Mouse (Mus musculus): ENCODE measurements at regions not wholly inside any gene's neighbourhood (a gene's known extent, or its start where the extent isn't known, plus 50 kb on each side); places are given as distances from the start of the nearest gene placed in this dataset.

GRCm38 (mm10) chrX:96019556-96019955 lies 62.8 kb upstream of the Las1l start:
- WGBS, result 30% methylated on average over 2 of the region's 2 CpGs
- peak; percentile 58 for ATAC-seq (ENCODE audit: low read depth)
- no peaks in the 10 kb centered on the region for H3K4me1 ChIP-seq (ENCODE audit: control insufficient read depth, insufficient read depth, low read length)
- H3K27ac ChIP-seq (ENCODE audit: low read depth, low read length), result no peak overlapping the region
- H3K36me3 ChIP-seq (ENCODE audit: control insufficient read depth, insufficient read depth, low read length), result no peaks in the 10 kb centered on the region
- no peak overlapping the region for H3K4me2 ChIP-seq (ENCODE audit: low read depth, low read length)
- no peaks in the 10 kb centered on the region for H3K9me3 ChIP-seq (ENCODE audit: control insufficient read depth, low read length)
- no peak overlapping the region for H3K9ac ChIP-seq (replicated peaks; ENCODE audit: low read depth, low read length)
- H3K4me3 ChIP-seq (ENCODE audit: low read depth, low read length), result no peak overlapping the region
- H3K27me3 ChIP-seq (ENCODE audit: control insufficient read depth, insufficient read depth, low read length), result no peaks in the 10 kb centered on the region

GRCm38 (mm10) chrX:96020407-96020806 lies 63.6 kb upstream of the Las1l start:
- Histone ChIP-seq H3K9me3 (ENCODE audit: control insufficient read depth, low read length) (no peaks in the 10 kb centered on the region), H3K27ac (ENCODE audit: low read depth, low read length) (no peak overlapping the region), H3K4me1 (ENCODE audit: control insufficient read depth, insufficient read depth, low read length) (no peaks in the 10 kb centered on the region), H3K4me3 (ENCODE audit: low read depth, low read length) (no peak overlapping the region), H3K27me3 (ENCODE audit: control insufficient read depth, insufficient read depth, low read length) (no peaks in the 10 kb centered on the region), H3K9ac (replicated peaks; ENCODE audit: low read depth, low read length) (no peak overlapping the region), H3K4me2 (ENCODE audit: low read depth, low read length) (no peak overlapping the region), H3K36me3 (ENCODE audit: control insufficient read depth, insufficient read depth, low read length) (no peaks in the 10 kb centered on the region)
- WGBS, result 76% methylated on average over 3 of the region's 3 CpGs
- ATAC-seq (ENCODE audit: low read depth), result no peak

- no peak overlapping the region for H3K4me2 ChIP-seq (ENCODE audit: low read depth, low read length)
- no peak overlapping the region for H3K4me3 ChIP-seq (ENCODE audit: low read depth, low read length)
- no peaks in the 10 kb centered on the region for H3K4me1 ChIP-seq (ENCODE audit: control insufficient read depth, insufficient read depth, low read length)
- WGBS, result 87% methylated on average over 3 of the region's 3 CpGs
- H3K36me3 ChIP-seq (ENCODE audit: control insufficient read depth, insufficient read depth, low read length), result no peaks in the 10 kb centered on the region
- H3K27me3 ChIP-seq (ENCODE audit: control insufficient read depth, insufficient read depth, low read length), result no peaks in the 10 kb centered on the region
- H3K9ac ChIP-seq (replicated peaks; ENCODE audit: low read depth, low read length), result no peak overlapping the region
- ATAC-seq (ENCODE audit: low read depth), result no peak
- H3K27ac ChIP-seq (ENCODE audit: low read depth, low read length), result no peak overlapping the region
- H3K9me3 ChIP-seq (ENCODE audit: control insufficient read depth, low read length), result no peaks in the 10 kb centered on the region
Measured at GRCm38 (mm10) chrX:96025374-96025773, 68.6 kb upstream of the Las1l start.

GRCm38 (mm10) chrX:96025876-96026275 lies 69.1 kb upstream of the Las1l start:
- no peak for ATAC-seq (ENCODE audit: low read depth)

GRCm38 (mm10) chrX:96031591-96031990 lies 64.3 kb upstream of the Msn start:
- no peak overlapping the region for H3K4me2 ChIP-seq (ENCODE audit: low read depth, low read length)
- H3K27ac ChIP-seq (ENCODE audit: low read depth, low read length), result no peak overlapping the region
- H3K36me3 ChIP-seq (ENCODE audit: control insufficient read depth, insufficient read depth, low read length), result no peaks in the 10 kb centered on the region
- no peak overlapping the region for H3K9ac ChIP-seq (replicated peaks; ENCODE audit: low read depth, low read length)
- H3K4me1 ChIP-seq (ENCODE audit: control insufficient read depth, insufficient read depth, low read length), result no peaks in the 10 kb centered on the region
- no peak overlapping the region for H3K4me3 ChIP-seq (ENCODE audit: low read depth, low read length)
- WGBS, result 85% methylated on average over 5 of the region's 5 CpGs
- H3K27me3 ChIP-seq (ENCODE audit: control insufficient read depth, insufficient read depth, low read length), result no peaks in the 10 kb centered on the region
- no peak for ATAC-seq (ENCODE audit: low read depth)
- H3K9me3 ChIP-seq (ENCODE audit: control insufficient read depth, low read length), result no peaks in the 10 kb centered on the region

More at GRCm38 (mm10) chrX:96025876-96026275, 69.1 kb upstream of the Las1l start:
- Histone ChIP-seq H3K4me3 (ENCODE audit: low read depth, low read length) (no peak overlapping the region), H3K4me1 (ENCODE audit: control insufficient read depth, insufficient read depth, low read length) (no peaks in the 10 kb centered on the region), H3K9ac (replicated peaks; ENCODE audit: low read depth, low read length) (no peak overlapping the region), H3K27ac (ENCODE audit: low read depth, low read length) (no peak overlapping the region), H3K9me3 (ENCODE audit: control insufficient read depth, low read length) (no peaks in the 10 kb centered on the region), H3K36me3 (ENCODE audit: control insufficient read depth, insufficient read depth, low read length) (no peaks in the 10 kb centered on the region), H3K4me2 (ENCODE audit: low read depth, low read length) (no peak overlapping the region), H3K27me3 (ENCODE audit: control insufficient read depth, insufficient read depth, low read length) (no peaks in the 10 kb centered on the region)
- WGBS, result 85% methylated on average over 5 of the region's 5 CpGs

- Histone ChIP-seq H3K27ac (ENCODE audit: low read depth, low read length) (no peak overlapping the region), H3K27me3 (ENCODE audit: control insufficient read depth, insufficient read depth, low read length) (no peaks in the 10 kb centered on the region), H3K4me3 (ENCODE audit: low read depth, low read length) (no peak overlapping the region), H3K9ac (replicated peaks; ENCODE audit: low read depth, low read length) (no peak overlapping the region), H3K4me2 (ENCODE audit: low read depth, low read length) (no peak overlapping the region), H3K36me3 (ENCODE audit: control insufficient read depth, insufficient read depth, low read length) (no peaks in the 10 kb centered on the region), H3K9me3 (ENCODE audit: control insufficient read depth, low read length) (no peaks in the 10 kb centered on the region), H3K4me1 (ENCODE audit: control insufficient read depth, insufficient read depth, low read length) (no peaks in the 10 kb centered on the region)
- no peak for ATAC-seq (ENCODE audit: low read depth)
Measured at GRCm38 (mm10) chrX:96035307-96035706, 60.5 kb upstream of the Msn start.

- no peak for ATAC-seq (ENCODE audit: low read depth)
- Histone ChIP-seq H3K4me3 (ENCODE audit: low read depth, low read length) (no peak overlapping the region), H3K9ac (replicated peaks; ENCODE audit: low read depth, low read length) (no peak overlapping the region), H3K36me3 (ENCODE audit: control insufficient read depth, insufficient read depth, low read length) (no peaks in the 10 kb centered on the region), H3K27ac (ENCODE audit: low read depth, low read length) (no peak overlapping the region), H3K9me3 (ENCODE audit: control insufficient read depth, low read length) (no peaks in the 10 kb centered on the region), H3K4me2 (ENCODE audit: low read depth, low read length) (no peak overlapping the region), H3K27me3 (ENCODE audit: control insufficient read depth, insufficient read depth, low read length) (no peaks in the 10 kb centered on the region), H3K4me1 (ENCODE audit: control insufficient read depth, insufficient read depth, low read length) (no peaks in the 10 kb centered on the region)
- WGBS, result 81% methylated on average over 3 of the region's 3 CpGs
Measured at GRCm38 (mm10) chrX:96042193-96042592, 53.6 kb upstream of the Msn start.

Data from neural tube, embryonic 14.5 days (tissue).